Mouse (Mus musculus) liver, embryonic 12.5 days (tissue): ENCODE data around the gene Twist2. TPM values are rescaled to one million over a fixed set of nuclear protein-coding genes. Genes with fewer than 3 reads are reported as not detected.

Experiments
- ATAC-seq: fragments of 200-750 bp; cut with Nextera tagmentation; 2 replicates; pipeline ENCODE4 v1.8.0; 2017; ENCODE audit warnings: moderate number of reproducible peaks, mild to moderate bottlenecking, moderate library complexity
- H3K27ac ChIP-seq: fragments of 300-500 bp; sonication (generic); 2 replicates; pipeline ENCODE4 v1.5.1; 2016; ENCODE audit warnings: mild to moderate bottlenecking
- H3K27me3 ChIP-seq: fragments of 300-500 bp; sonication (generic); replicated peaks from 2 replicates; pipeline ENCODE4 v1.6.1; 2016; ENCODE audit warnings: mild to moderate bottlenecking, moderate library complexity
- H3K36me3 ChIP-seq: fragments of 300-500 bp; sonication (generic); 2 replicates; pipeline ENCODE4 v1.6.1; 2016; ENCODE audit warnings: mild to moderate bottlenecking, moderate library complexity
- H3K4me1 ChIP-seq: fragments of 300-500 bp; sonication (generic); 2 replicates; pipeline ENCODE4 v1.6.1; 2016
- H3K4me2 ChIP-seq: fragments of 300-500 bp; sonication (generic); 2 replicates; pipeline ENCODE4 v1.6.1; 2016; ENCODE audit warnings: mild to moderate bottlenecking, moderate library complexity
- H3K4me3 ChIP-seq: fragments of 300-500 bp; sonication (generic); 2 replicates; pipeline ENCODE4 v1.5.1; 2016; ENCODE audit warnings: mild to moderate bottlenecking, moderate library complexity
- H3K9ac ChIP-seq: fragments of 300-500 bp; sonication (generic); 2 replicates; pipeline ENCODE4 v1.6.1; 2016; ENCODE audit warnings: mild to moderate bottlenecking, moderate library complexity
- H3K9me3 ChIP-seq: fragments of 300-500 bp; sonication (generic); replicated peaks from 2 replicates; pipeline ENCODE4 v1.6.1; 2016; ENCODE audit warnings: mild to moderate bottlenecking, moderate library complexity
- WGBS: fragments of 180-500 bp; shearing (Covaris S2); methylation state at CpG from one replicate; pipeline ENCODE4 v1.1.7; 2016; ENCODE audit not compliant: insufficient replicate concordance; 5-methylcytosine and 5-hydroxymethylcytosine counted together
- polyA plus RNA-seq: library from polyadenylated mRNA; unstranded; fragments of >200 nt; fragmentation: Nextera tagmentation; extraction: Ambion mirVana; gene quantifications from 2 replicates; pipeline ENCODE4 v1.2.1, GENCODE M21; 2016

Gene Twist2
- polyA plus RNA-seq, 1 experiment from 2014 or later, result 1.0 TPM

- H3K36me3 ChIP-seq, result no peaks in the 10 kb centered on the region
- 49% methylated on average over 8 of the region's 8 CpGs for WGBS
- ATAC-seq, result no peak
- H3K27ac ChIP-seq, result no peak overlapping the region
- no peaks in the 10 kb centered on the region for H3K27me3 ChIP-seq
- no peak overlapping the region for H3K9ac ChIP-seq
- H3K9me3 ChIP-seq, result no peaks in the 10 kb centered on the region
- no peaks in the 10 kb centered on the region for H3K4me1 ChIP-seq
- H3K4me2 ChIP-seq, result no peak overlapping the region
- H3K4me3 ChIP-seq, result no peak overlapping the region
These were observed 79.6 kb downstream of the Twist2 start for GRCm38 (mm10) chr1:91880899-91881298.

- no peak overlapping the region for H3K9ac ChIP-seq
- H3K9me3 ChIP-seq, result no peaks in the 10 kb centered on the region
- no peaks in the 10 kb centered on the region for H3K4me1 ChIP-seq
- H3K36me3 ChIP-seq, result no peaks in the 10 kb centered on the region
- ATAC-seq, result no peak
- no peak overlapping the region for H3K27ac ChIP-seq
- H3K27me3 ChIP-seq, result no peaks in the 10 kb centered on the region
- no peak overlapping the region for H3K4me3 ChIP-seq
- WGBS, result 56% methylated on average over 5 of the region's 5 CpGs
- H3K4me2 ChIP-seq, result no peak overlapping the region
These were observed 81.9 kb downstream of the Twist2 start for GRCm38 (mm10) chr1:91883115-91883514.

DNA sequence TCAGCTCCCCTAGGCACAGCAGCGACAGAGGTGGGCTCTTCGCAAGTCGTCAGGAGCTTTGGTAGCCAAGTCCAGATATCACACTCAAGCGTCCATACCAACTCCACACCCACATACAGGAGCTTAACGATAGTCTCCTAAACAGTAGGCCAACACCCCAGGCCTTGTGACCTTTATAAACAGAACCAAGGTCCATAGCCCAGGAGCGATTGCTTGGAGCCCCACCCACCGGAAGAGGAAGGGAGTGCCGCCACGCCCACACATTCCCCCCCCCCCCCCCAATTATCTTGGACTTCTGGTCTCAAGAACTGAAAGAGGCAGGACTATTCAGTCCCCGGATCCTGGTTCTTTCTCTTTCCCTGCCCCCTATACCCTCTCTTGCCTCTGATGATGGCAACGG is 92.3 kb downstream of the Twist2 start:
- Histone ChIP-seq H3K4me1 (no peaks in the 10 kb centered on the region), H3K4me3 (no peak overlapping the region), H3K9me3 (no peaks in the 10 kb centered on the region), H3K9ac (no peak overlapping the region), H3K27ac (no peak overlapping the region), H3K27me3 (no peaks in the 10 kb centered on the region), H3K36me3 (no peaks in the 10 kb centered on the region), H3K4me2 (no peak overlapping the region)
- ATAC-seq, result no peak
- WGBS, result 83% methylated on average over 11 of the region's 11 CpGs

DNA sequence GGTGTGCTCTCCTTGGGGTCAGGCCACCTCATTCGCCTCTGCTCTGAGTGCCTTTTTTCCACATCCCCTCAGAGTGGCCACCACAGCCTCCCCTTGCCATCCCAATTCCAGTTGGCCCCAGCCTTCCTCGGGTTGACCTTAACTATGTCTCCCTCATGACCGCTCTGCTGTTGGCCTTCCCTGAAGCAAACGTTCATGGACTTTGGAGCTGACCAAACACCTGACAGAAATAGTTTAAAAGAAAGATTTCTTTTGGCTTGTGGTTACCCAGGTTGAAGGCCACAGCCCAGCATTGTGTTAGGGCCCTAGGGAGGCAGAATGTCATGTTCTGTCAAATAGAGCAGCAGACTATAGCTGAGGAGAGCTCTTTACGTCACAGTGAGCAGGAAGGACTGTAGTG is 93.0 kb downstream of the Twist2 start:
- H3K27ac ChIP-seq, result no peak overlapping the region
- H3K9me3 ChIP-seq, result no peaks in the 10 kb centered on the region
- no peak overlapping the region for H3K4me2 ChIP-seq
- no peak overlapping the region for H3K4me3 ChIP-seq
- H3K27me3 ChIP-seq, result no peaks in the 10 kb centered on the region
- ATAC-seq, result no peak
- 70% methylated on average over 5 of the region's 5 CpGs for WGBS
- no peaks in the 10 kb centered on the region for H3K36me3 ChIP-seq
- no peak overlapping the region for H3K9ac ChIP-seq
- no peaks in the 10 kb centered on the region for H3K4me1 ChIP-seq

- 65% methylated on average over 2 of the region's 2 CpGs for WGBS
- Histone ChIP-seq H3K9me3 (no peaks in the 10 kb centered on the region), H3K27me3 (0 out of 2 replicates have a peak, but pooled peaks cover 2% of the 10 kb centered on the region), H3K36me3 (no peaks in the 10 kb centered on the region), H3K9ac (no peak overlapping the region), H3K27ac (no peak overlapping the region), H3K4me3 (no peak overlapping the region), H3K4me1 (no peaks in the 10 kb centered on the region), H3K4me2 (no peak overlapping the region)
- no peak for ATAC-seq
These were observed 95.8 kb downstream of the Twist2 start for GRCm38 (mm10) chr1:91897078-91897477.
